Mouse (Mus musculus): ENCODE results near the gene Dppa3.

GRCm38 (mm10) chr6:122662551-122663264 lies 36.5 kb downstream of the Dppa3 start:
- no peak for TF ChIP-seq POLR2AphosphoS2 (IDR thresholded peaks at IDR 0.05; ENCODE audit: low read length)
- TF ChIP-seq TAL1 (IDR thresholded peaks at IDR 0.05; ENCODE audit: low read length), result no peak
- TF ChIP-seq NELFE (IDR thresholded peaks at IDR 0.05; ENCODE audit: low read depth, low read length), result no peak
- TF ChIP-seq POLR2A (IDR thresholded peaks at IDR 0.05; ENCODE audit: control insufficient read depth in 1 of 2, insufficient read depth in 1 of 2, low read depth in 1 of 2, low read length in 2 of 2, poor library complexity in 1 of 2), result no peak
- TF ChIP-seq CTCF (IDR thresholded peaks at IDR 0.05 in 2 of 3, conservative IDR thresholded peaks at IDR 0.05 in 1 of 3; ENCODE audit: control insufficient read depth in 1 of 3, insufficient read depth in 1 of 3, low read depth in 2 of 3, low read length in 3 of 3, poor library complexity in 1 of 3, severe bottlenecking in 1 of 3), result no peak
- no peak for TF ChIP-seq GATA1 (IDR thresholded peaks at IDR 0.05; ENCODE audit: low read depth, low read length)
- TF ChIP-seq ZKSCAN1 (IDR thresholded peaks at IDR 0.05; ENCODE audit: low read depth, low read length), result no peak
- no peak for TF ChIP-seq MAZ (IDR thresholded peaks at IDR 0.05; ENCODE audit: low read depth, low read length)
- TF ChIP-seq MXI1 (IDR thresholded peaks at IDR 0.05; ENCODE audit: low read depth, low read length), result no peak
